Mouse (Mus musculus): ENCODE measurements at regions not wholly inside any gene's neighbourhood (a gene's known extent, or its start where the extent isn't known, plus 50 kb on each side); places are given as distances from the start of the nearest gene placed in this dataset.
"Not testable (repeated sequence)": the region's sequence is repeated elsewhere in the genome, so short reads cannot be mapped to it uniquely, and the experiment has no call there.

- DNase-seq = no peak
Observed at GRCm38 (mm10) chr3:79002173-79002848, 284.0 kb downstream of the Rapgef2 start.

GRCm38 (mm10) chr3:79001754-79002153, 284.6 kb downstream of the Rapgef2 start:
- DNase-seq = no peak

- DNase-seq = no peak
Observed at GRCm38 (mm10) chr3:79000293-79000692, 286.0 kb downstream of the Rapgef2 start.

GRCm38 (mm10) chr3:78999803-79000202, 286.5 kb downstream of the Rapgef2 start:
- no peak for DNase-seq

GRCm38 (mm10) chr3:78988120-78988519, 298.2 kb downstream of the Rapgef2 start:
- DNase-seq = no peak

GRCm38 (mm10) chr3:78986726-78987125, 299.6 kb downstream of the Rapgef2 start:
- no peak for DNase-seq

- DNase-seq = no peak
Observed at GRCm38 (mm10) chr3:78981057-78981456, 305.3 kb downstream of the Rapgef2 start.

- DNase-seq = no peak
Observed at GRCm38 (mm10) chr3:78978781-78979180, 307.5 kb downstream of the Rapgef2 start.

GRCm38 (mm10) chr3:78966683-78967549, 319.4 kb downstream of the Rapgef2 start:
- peak; percentile 14 for DNase-seq

GRCm38 (mm10) chr3:78964231-78964858, 322.0 kb downstream of the Rapgef2 start:
- DNase-seq = no peak

- DNase-seq = peak; percentile 14
Observed at GRCm38 (mm10) chr3:78958781-78959180, 327.5 kb downstream of the Rapgef2 start.

- no peak for DNase-seq
Observed at GRCm38 (mm10) chr3:78955364-78955763, 331.0 kb downstream of the Rapgef2 start.

- DNase-seq = not testable (repeated sequence)
Observed at GRCm38 (mm10) chr3:78949385-78949784, 336.9 kb downstream of the Rapgef2 start.

- DNase-seq = no peak
Observed at GRCm38 (mm10) chr3:78948700-78949099, 337.6 kb downstream of the Rapgef2 start.

GRCm38 (mm10) chr3:78948171-78948570, 338.1 kb downstream of the Rapgef2 start:
- DNase-seq = peak; percentile 64

GRCm38 (mm10) chr3:78947183-78947582, 339.1 kb downstream of the Rapgef2 start:
- DNase-seq = no peak

- DNase-seq = no peak
Observed at GRCm38 (mm10) chr3:78944185-78944584, 342.1 kb downstream of the Rapgef2 start.

- no peak for DNase-seq
Observed at GRCm38 (mm10) chr3:78932975-78933374, 353.3 kb downstream of the Rapgef2 start.

- DNase-seq = no peak
Observed at GRCm38 (mm10) chr3:78919850-78920249, 366.5 kb downstream of the Rapgef2 start.

GRCm38 (mm10) chr3:78919407-78919806, 366.9 kb downstream of the Rapgef2 start:
- peak; percentile 82 for DNase-seq

- DNase-seq = no peak
Observed at GRCm38 (mm10) chr3:78908196-78908844, 378.0 kb downstream of the Rapgef2 start.

- DNase-seq = no peak
Observed at GRCm38 (mm10) chr3:78907778-78908177, 378.5 kb downstream of the Rapgef2 start.

GRCm38 (mm10) chr3:78901838-78902484, 384.4 kb downstream of the Rapgef2 start:
- DNase-seq = no peak

All from thymus, postnatal 14 days (tissue).